8 mouse cellular contexts compared by ENCODE assay signal in the genomic region with DNA sequence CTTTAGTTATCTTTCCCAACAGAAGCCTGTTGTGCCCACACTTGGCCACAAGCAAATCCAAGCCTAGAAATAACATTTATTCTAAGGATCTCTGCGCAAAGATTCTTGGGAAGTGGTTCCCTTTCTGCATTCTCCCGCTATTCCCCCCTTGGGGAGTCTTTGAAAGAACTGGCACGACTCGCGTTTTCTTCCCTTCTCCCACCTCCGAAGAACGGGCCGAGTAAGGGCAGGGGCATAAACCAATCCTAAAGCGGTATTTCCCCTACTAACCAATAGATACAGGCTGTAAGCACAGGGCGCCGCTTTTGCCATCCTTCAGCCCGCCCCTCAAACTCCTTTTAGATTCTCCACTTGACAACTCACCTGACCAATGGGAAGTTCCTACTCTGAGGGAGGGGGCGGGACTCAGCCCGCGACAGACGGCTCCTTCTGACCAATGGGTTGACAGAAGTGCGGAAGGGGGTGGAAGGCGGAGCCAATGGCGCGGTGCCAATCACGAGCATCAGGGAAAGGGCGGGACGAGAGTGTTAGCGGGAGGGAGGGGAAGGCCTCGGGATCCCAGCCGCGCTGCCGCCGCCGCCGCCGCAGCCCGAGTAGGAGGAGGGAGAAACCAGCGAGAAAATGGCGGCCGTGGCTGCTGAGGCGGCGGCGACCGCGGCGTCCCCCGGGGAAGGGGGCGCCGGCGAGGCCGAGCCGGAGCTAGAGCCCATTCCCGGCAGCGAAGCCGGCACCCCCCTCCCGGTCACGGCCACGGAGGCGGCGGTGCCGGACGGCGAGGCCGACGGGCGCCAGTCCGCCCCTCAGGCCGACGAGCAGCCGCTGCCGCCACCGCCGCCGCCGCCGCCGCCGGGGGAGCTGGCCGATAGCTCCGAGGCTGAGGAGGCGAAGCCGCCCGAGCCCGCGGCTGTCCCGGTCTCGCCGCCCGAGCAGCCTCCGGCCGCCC. TPM values are rescaled to one million over a fixed set of nuclear protein-coding genes. Genes with fewer than 3 reads are reported as not detected.
DNase-seq lines count a peak whose midpoint lies in the region; ATAC-seq and TF ChIP-seq lines count a peak whose summit lies in the region.

A gene (plus strand): TSS at position 527 of the 943 bp plus-strand sequence.

- peak within 1 kb of the TSS; percentile 99 for H3K4me3 ChIP-seq in cortical plate, adult 2 months (ENCODE audit: insufficient read depth, low read length)
- peak within 1 kb of the TSS; percentile 97 for H3K4me3 ChIP-seq in megakaryocyte, embryonic 14.5 days (replicated peaks)

- peak; percentile 96 for ATAC-seq in activated CD4-positive, CD25-positive, alpha-beta regulatory T cell, adult 4 months

- peaks cover 32% of the 10 kb centered on the region for H3K36me3 ChIP-seq in megakaryocyte, embryonic 14.5 days (replicated peaks; ENCODE audit: low read length)

- TF ChIP-seq POLR2A in cortical plate, adult 2 months (IDR thresholded peaks at IDR 0.05; ENCODE audit: extremely low read depth, insufficient read depth, low read length) = peak; percentile 46; the same call in 1 of the 2 replicates

- peak; percentile 97 for DNase-seq in gastrocnemius, adult 8-10 months (ENCODE audit: low spot score in 2 of 2)
- peak; percentile 96 for DNase-seq in hindlimb bud, embryonic 11.5 days (ENCODE audit: extremely low spot score, low read depth, low spot score)
- DNase-seq in left cerebral cortex, adult 8-10 months (ENCODE audit: low spot score in 2 of 2) = peak; percentile 95 to 98
- peak; percentile 99 to 100 for DNase-seq in right cerebral cortex, postnatal 10 days (ENCODE audit: low spot score in 2 of 2)
- peak; percentile 98 for DNase-seq in urinary bladder, postnatal 25 days (ENCODE audit: low spot score)

- no peaks in the 10 kb centered on the region for H3K9me3 ChIP-seq in megakaryocyte, embryonic 14.5 days

- H3K27ac ChIP-seq in cortical plate, adult 2 months (ENCODE audit: insufficient read depth, low read length) = peak within 1 kb of the TSS; percentile 96

- TF ChIP-seq CTCF in cortical plate, adult 2 months (IDR thresholded peaks at IDR 0.05; ENCODE audit: extremely low read depth, insufficient read depth, low read length) = no peak

- peaks cover 2% of the 10 kb centered on the region for H3K27me3 ChIP-seq in megakaryocyte, embryonic 14.5 days (replicated peaks)

- peaks cover 5% of the 10 kb centered on the region; the same call in 1 of the 2 replicates for H3K4me1 ChIP-seq in cortical plate, adult 2 months (ENCODE audit: control insufficient read depth, insufficient read depth, low read length)
- peaks cover 48% of the 10 kb centered on the region for H3K4me1 ChIP-seq in megakaryocyte, embryonic 14.5 days

RNA-seq across cellular contexts. Expression of the gene that starts here (rescaled TPM):
- 10 to 100 TPM; 21.2 to 29.8 TPM for polyA plus RNA-seq in activated CD4-positive, CD25-positive, alpha-beta regulatory T cell, adult 4 months (2017; shearing (Covaris generic))
- 36.2 and 37.2 TPM in 2 replicates for polyA plus RNA-seq in cortical plate, adult 2 months (2012; rRNA removed)
- total RNA-seq in gastrocnemius, adult 8-10 months (2022) = 10 to 100 TPM; 10.9 to 13.8 (median 12.4) TPM
- total RNA-seq in left cerebral cortex, adult 8-10 months (2022) = 10 to 100 TPM; 58.3 to 63.5 (median 62.4) TPM
- 2.3 and 12.6 TPM in 2 replicates for polyA plus RNA-seq in megakaryocyte, embryonic 14.5 days (2012; ENCODE audit: insufficient read depth, low replicate concordance)

Comparison
In these comparisons a context has a peak if more than half of its experiments do, and no peak if none do; other contexts are left out.
1. Peak in every context shown above with its lines: DNase-seq, ATAC-seq, H3K4me3 ChIP-seq and H3K27ac ChIP-seq.
2. RNA of the gene that starts here (total RNA-seq): 58.3 to 63.5 TPM in left cerebral cortex, adult 8-10 months; 10.9 to 13.8 TPM in gastrocnemius, adult 8-10 months; every median in the first group is over 4 times any median in the second.